Mouse (Mus musculus) CH12.LX (cell line): ENCODE results near the gene Abca17.

ENCODE experiments used
- CTCF ChIP-seq, 2 experiments: IDR thresholded peaks in 1 of 2; conservative IDR thresholded peaks in 1 of 2; 2 replicates each; pipeline ENCODE4 v1.5.1; 2011 to 2012; ENCODE audit warnings: low read depth in 2 of 2, low read length in 2 of 2, improper control_type of control experiment in 1 of 2, inconsistent platforms in 1 of 2, mild to moderate bottlenecking in 1 of 2, moderate library complexity in 1 of 2
- E2F4 ChIP-seq: IDR thresholded peaks from 2 replicates; pipeline ENCODE4 v1.6.1; 2011; ENCODE audit warnings: low read depth, low read length, improper control_type of control experiment; ENCODE audit not compliant: insufficient replicate concordance
- EP300 ChIP-seq: IDR thresholded peaks from 2 replicates; pipeline ENCODE4 v1.6.1; 2011; ENCODE audit warnings: low read length, improper control_type of control experiment
- POLR2A ChIP-seq: IDR thresholded peaks from 2 replicates; pipeline ENCODE4 v1.6.1; 2011; ENCODE audit warnings: low read depth, mild to moderate bottlenecking, improper control_type of control experiment, low read length
- POLR2AphosphoS2 ChIP-seq: IDR thresholded peaks from 2 replicates; pipeline ENCODE4 v1.6.1; 2011; ENCODE audit warnings: low read depth, low read length, improper control_type of control experiment
- SMC3 ChIP-seq: IDR thresholded peaks from 2 replicates; pipeline ENCODE4 v1.6.1; 2011; ENCODE audit warnings: low read depth, low read length, improper control_type of control experiment
- TCF12 ChIP-seq: IDR thresholded peaks from 2 replicates; pipeline ENCODE4 v1.6.1; 2014; ENCODE audit warnings: low read depth, mild to moderate bottlenecking, inconsistent platforms, low read length, improper control_type of control experiment

DNA sequence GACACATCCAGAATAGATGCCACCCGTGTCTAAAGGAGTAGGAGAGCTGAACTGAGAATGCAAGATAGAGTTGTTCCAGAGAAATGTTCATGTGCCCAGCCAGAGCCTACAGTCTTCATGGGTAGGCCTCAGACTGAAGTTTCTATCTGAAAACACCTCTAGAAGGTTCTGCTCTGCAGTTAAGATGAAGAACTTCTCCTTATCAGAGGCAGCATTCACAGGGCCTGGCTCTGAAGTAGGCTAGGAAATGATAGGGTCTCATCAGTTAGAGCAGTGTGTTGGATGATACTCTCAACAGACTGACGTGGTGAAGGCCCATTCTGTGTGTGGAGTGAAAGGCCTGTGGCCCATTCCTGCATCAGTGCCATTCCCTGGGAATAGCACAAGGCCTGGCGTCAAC lies 3.1 kb upstream of the Abca17 start:
- TF ChIP-seq CTCF (conservative IDR thresholded peaks at IDR 0.05 in 1 of 2, IDR thresholded peaks at IDR 0.05 in 1 of 2; ENCODE audit: low read depth in 2 of 2, low read length in 2 of 2) (no peak), POLR2AphosphoS2 (no peak), POLR2A (no peak), EP300 (no peak), E2F4 (no peak), SMC3 (no peak), TCF12 (no peak)
